Mouse (Mus musculus): Measurements from ENCODE around the gene Ncdn. TPM values are rescaled to one million over a fixed set of nuclear protein-coding genes. Genes with fewer than 3 reads are reported as not detected.

The Ncdn gene
- polyA plus RNA-seq, 1 experiment: 31.5 TPM

- H3K4me3 ChIP-seq (replicated peaks; ENCODE audit: extremely low read depth, low read depth, low read length): peak overlapping the region; percentile 94
- H3K4me1 ChIP-seq (ENCODE audit: control insufficient read depth, insufficient read depth, low read length): peaks cover 6% of the 10 kb centered on the region
- WGBS: under 1% methylated on average over 12 of the region's 12 CpGs
- TF ChIP-seq CTCF (IDR thresholded peaks at IDR 0.05; ENCODE audit: insufficient read depth, low read length) (no peak), POLR2A (IDR thresholded peaks at IDR 0.05; ENCODE audit: borderline replicate concordance, extremely low read depth, low read depth, low read length) (no peak)
- no peak for DNase-seq
These were observed 983 bp upstream of the Ncdn start for GRCm38 (mm10) chr4:126754231-126754611.

GRCm38 (mm10) chr4:126752608-126753141 is 563 bp downstream of the Ncdn start:
- WGBS: 0% methylated on average over 23 of the region's 23 CpGs
- TF ChIP-seq CTCF (IDR thresholded peaks at IDR 0.05; ENCODE audit: insufficient read depth, low read length) (no peak), POLR2A (IDR thresholded peaks at IDR 0.05; ENCODE audit: borderline replicate concordance, extremely low read depth, low read depth, low read length) (no peak)
- no peak for DNase-seq
- Histone ChIP-seq H3K4me3 (replicated peaks; ENCODE audit: extremely low read depth, low read depth, low read length) (peak overlapping the region; percentile 94), H3K4me1 (ENCODE audit: control insufficient read depth, insufficient read depth, low read length) (peaks cover 6% of the 10 kb centered on the region)

GRCm38 (mm10) chr4:126752024-126752607 is 1.1 kb downstream of the Ncdn start:
- Histone ChIP-seq H3K4me1 (ENCODE audit: control insufficient read depth, insufficient read depth, low read length) (peaks cover 6% of the 10 kb centered on the region), H3K4me3 (replicated peaks; ENCODE audit: extremely low read depth, low read depth, low read length) (peak overlapping the region; percentile 10)
- TF ChIP-seq CTCF (IDR thresholded peaks at IDR 0.05; ENCODE audit: insufficient read depth, low read length) (no peak), POLR2A (IDR thresholded peaks at IDR 0.05; ENCODE audit: borderline replicate concordance, extremely low read depth, low read depth, low read length) (no peak)
- no peak for DNase-seq
- 13% methylated on average over 13 of the region's 13 CpGs for WGBS

- WGBS: 76% methylated on average over 10 of the region's 10 CpGs
- DNase-seq: no peak
These were observed 1.6 kb downstream of the Ncdn start for GRCm38 (mm10) chr4:126751556-126752023.

DNA sequence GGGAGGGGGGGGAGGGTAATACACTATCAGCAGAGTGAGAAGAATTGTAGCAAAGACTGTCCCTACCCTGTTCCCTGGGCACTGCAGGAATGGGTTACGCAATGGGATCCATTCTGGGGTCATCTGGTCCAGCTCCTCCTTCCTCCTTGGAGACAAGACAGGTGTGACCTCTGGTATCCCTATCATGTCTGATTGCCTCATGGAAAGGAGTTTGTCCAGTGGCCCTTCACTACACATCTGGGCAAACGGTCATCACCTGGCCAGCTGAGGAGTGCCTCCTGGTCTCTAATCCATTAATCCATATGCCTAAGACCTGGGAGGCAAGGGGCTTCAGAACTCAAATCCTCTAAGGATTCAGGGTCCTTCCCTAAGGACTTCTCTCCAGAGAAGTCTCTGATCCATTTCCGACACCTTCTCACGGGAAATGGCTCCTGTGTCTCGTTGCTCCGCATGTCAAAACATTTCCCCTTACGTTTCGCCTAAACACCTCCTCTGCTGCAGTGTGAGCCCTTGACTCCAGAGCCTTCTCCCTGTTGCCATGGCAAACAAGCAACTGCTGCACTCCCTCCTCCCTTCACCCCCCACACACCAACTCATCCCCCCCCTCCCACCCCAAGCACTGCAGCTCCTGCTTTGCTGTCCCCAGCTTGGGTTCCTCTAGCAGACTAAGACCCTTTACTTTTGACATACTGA is 2.2 kb downstream of the Ncdn start:
- WGBS: 87% methylated on average over 8 of the region's 8 CpGs
- no peak overlapping the region for H3K4me3 ChIP-seq (replicated peaks; ENCODE audit: extremely low read depth, low read depth, low read length)

More at GRCm38 (mm10) chr4:126751556-126752023, 1.6 kb downstream of the Ncdn start:
- Histone ChIP-seq H3K4me3 (replicated peaks; ENCODE audit: extremely low read depth, low read depth, low read length) (no peak overlapping the region), H3K4me1 (ENCODE audit: control insufficient read depth, insufficient read depth, low read length) (peaks cover 6% of the 10 kb centered on the region)
- TF ChIP-seq POLR2A (IDR thresholded peaks at IDR 0.05; ENCODE audit: borderline replicate concordance, extremely low read depth, low read depth, low read length) (no peak), CTCF (IDR thresholded peaks at IDR 0.05; ENCODE audit: insufficient read depth, low read length) (no peak)

GRCm38 (mm10) chr4:126750046-126750683 is 3.1 kb downstream of the Ncdn start:
- Histone ChIP-seq H3K4me3 (replicated peaks; ENCODE audit: extremely low read depth, low read depth, low read length) (no peak overlapping the region), H3K4me1 (ENCODE audit: control insufficient read depth, insufficient read depth, low read length) (peaks cover 6% of the 10 kb centered on the region)
- WGBS: 75% methylated on average over 26 of the region's 26 CpGs
- DNase-seq: no peak
- TF ChIP-seq CTCF (IDR thresholded peaks at IDR 0.05; ENCODE audit: insufficient read depth, low read length) (no peak), POLR2A (IDR thresholded peaks at IDR 0.05; ENCODE audit: borderline replicate concordance, extremely low read depth, low read depth, low read length) (no peak)

More for the DNA sequence above, 2.2 kb downstream of the Ncdn start:
- H3K4me1 ChIP-seq (ENCODE audit: control insufficient read depth, insufficient read depth, low read length): peaks cover 6% of the 10 kb centered on the region
- no peak for DNase-seq
- no peak for TF ChIP-seq POLR2A (IDR thresholded peaks at IDR 0.05; ENCODE audit: borderline replicate concordance, extremely low read depth, low read depth, low read length)
- TF ChIP-seq CTCF (IDR thresholded peaks at IDR 0.05; ENCODE audit: insufficient read depth, low read length): no peak

- Histone ChIP-seq H3K4me1 (ENCODE audit: control insufficient read depth, insufficient read depth, low read length) (peaks cover 6% of the 10 kb centered on the region), H3K4me3 (replicated peaks; ENCODE audit: extremely low read depth, low read depth, low read length) (no peak overlapping the region)
- 86% methylated on average over 11 of the region's 11 CpGs for WGBS
- TF ChIP-seq POLR2A (IDR thresholded peaks at IDR 0.05; ENCODE audit: borderline replicate concordance, extremely low read depth, low read depth, low read length) (no peak), CTCF (IDR thresholded peaks at IDR 0.05; ENCODE audit: insufficient read depth, low read length) (no peak)
- DNase-seq: no peak
These were observed 3.7 kb downstream of the Ncdn start for GRCm38 (mm10) chr4:126749553-126749952.

DNA sequence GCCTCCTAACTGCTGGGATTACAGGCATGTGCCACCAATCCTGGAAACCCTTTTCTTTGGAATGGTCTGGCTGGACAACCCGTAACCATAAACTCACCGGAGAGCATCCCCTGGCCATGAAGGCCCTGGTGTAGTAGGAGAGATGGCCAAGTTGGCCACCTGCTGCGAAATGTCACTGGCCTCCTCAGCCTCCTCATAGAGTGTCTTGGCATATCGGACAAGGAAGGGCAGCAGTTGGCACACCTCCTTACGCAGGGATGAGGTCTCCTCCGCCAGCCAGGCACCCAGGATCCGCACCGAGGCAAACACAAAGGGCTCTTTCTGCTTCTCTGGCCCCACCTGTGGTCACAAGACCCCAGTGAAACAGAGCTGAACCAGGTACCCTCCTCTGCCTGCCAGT is 4.9 kb downstream of the Ncdn start:
- WGBS: 96% methylated on average over 8 of the region's 8 CpGs
- H3K4me1 ChIP-seq (ENCODE audit: control insufficient read depth, insufficient read depth, low read length): peaks cover 6% of the 10 kb centered on the region
- H3K4me3 ChIP-seq (replicated peaks; ENCODE audit: extremely low read depth, low read depth, low read length): no peak overlapping the region
- DNase-seq: no peak
- TF ChIP-seq CTCF (IDR thresholded peaks at IDR 0.05; ENCODE audit: insufficient read depth, low read length) (no peak), POLR2A (IDR thresholded peaks at IDR 0.05; ENCODE audit: borderline replicate concordance, extremely low read depth, low read depth, low read length) (no peak)

GRCm38 (mm10) chr4:126746194-126746840 is 6.9 kb downstream of the Ncdn start:
- TF ChIP-seq POLR2A (IDR thresholded peaks at IDR 0.05; ENCODE audit: borderline replicate concordance, extremely low read depth, low read depth, low read length): no peak
- TF ChIP-seq CTCF (IDR thresholded peaks at IDR 0.05; ENCODE audit: insufficient read depth, low read length): no peak
- no peak overlapping the region for H3K4me3 ChIP-seq (replicated peaks; ENCODE audit: extremely low read depth, low read depth, low read length)
- 76% methylated on average over 10 of the region's 10 CpGs for WGBS
- no peak for DNase-seq
- H3K4me1 ChIP-seq (ENCODE audit: control insufficient read depth, insufficient read depth, low read length): peaks cover 2% of the 10 kb centered on the region; the same call in 1 of the 2 replicates
